Mouse (Mus musculus): Measurements from ENCODE around the gene Ppp4r1. TPM values are rescaled to one million over a fixed set of nuclear protein-coding genes. Genes with fewer than 3 reads are reported as not detected.

Ppp4r1 gene
- total and polyA plus RNA-seq, 3 experiments = 21.8 to 313 (median 34.3) TPM

GRCm38 (mm10) chr17:65866201-65866600, 83.8 kb downstream of the Ppp4r1 start:
- H3K9me3 ChIP-seq (replicated peaks; ENCODE audit: insufficient read depth, low read length) = no peaks in the 10 kb centered on the region
- H3K9ac ChIP-seq (ENCODE audit: control insufficient read depth, low read depth, low read length, poor library complexity, severe bottlenecking) = no peak overlapping the region
- H3K27me3 ChIP-seq (ENCODE audit: control insufficient read depth in 1 of 2, insufficient read depth in 2 of 2, low read length in 2 of 2) = no peaks in the 10 kb centered on the region
- H3K4me1 ChIP-seq (ENCODE audit: control insufficient read depth in 1 of 2, insufficient read depth in 2 of 2, low read length in 2 of 2) = peaks cover 3 to 5% of the 10 kb centered on the region in 2 experiments; a peak in 3 of 4 replicates
- DNase-seq (ENCODE audit: low read depth, low spot score) = no peak
- H3K27ac ChIP-seq (ENCODE audit: control insufficient read depth, low read depth, low read length) = no peak overlapping the region
- H3K36me3 ChIP-seq (ENCODE audit: control insufficient read depth in 1 of 2, insufficient read depth in 2 of 2, low read length in 2 of 2) = peaks cover 3 to 5% of the 10 kb centered on the region in 2 experiments; a peak in 3 of 4 replicates
- TF ChIP-seq POLR2AphosphoS5 (IDR thresholded peaks at IDR 0.05; ENCODE audit: borderline replicate concordance, low read depth, low read length) (no peak), CTCF (IDR thresholded peaks at IDR 0.05 in 2 of 3, conservative IDR thresholded peaks at IDR 0.05 in 1 of 3; ENCODE audit: control insufficient read depth in 1 of 3, insufficient read depth in 1 of 3, low read depth in 2 of 3, low read length in 3 of 3, poor library complexity in 1 of 3, severe bottlenecking in 1 of 3) (no peak), CHD1 (IDR thresholded peaks at IDR 0.05; ENCODE audit: low read depth, low read length) (no peak), MXI1 (IDR thresholded peaks at IDR 0.05; ENCODE audit: low read depth, low read length) (no peak)
- H3K79me2 ChIP-seq (ENCODE audit: control insufficient read depth, insufficient read depth, low read length, poor library complexity) = peaks cover 10% of the 10 kb centered on the region
- H3K4me3 ChIP-seq (ENCODE audit: control insufficient read depth in 1 of 2, insufficient read depth in 1 of 2, low read depth in 2 of 2, low read length in 2 of 2) = no peak overlapping the region

- Histone ChIP-seq H3K27ac (ENCODE audit: control insufficient read depth, low read depth, low read length) (no peak overlapping the region), H3K9me3 (replicated peaks; ENCODE audit: insufficient read depth, low read length) (no peaks in the 10 kb centered on the region), H3K79me2 (ENCODE audit: control insufficient read depth, insufficient read depth, low read length, poor library complexity) (peaks cover 10% of the 10 kb centered on the region), H3K36me3 (ENCODE audit: control insufficient read depth in 1 of 2, insufficient read depth in 2 of 2, low read length in 2 of 2) (peaks cover 2 to 3% of the 10 kb centered on the region in 2 experiments; a peak in 3 of 4 replicates), H3K27me3 (ENCODE audit: control insufficient read depth in 1 of 2, insufficient read depth in 2 of 2, low read length in 2 of 2) (no peaks in the 10 kb centered on the region), H3K4me3 (ENCODE audit: control insufficient read depth in 1 of 2, insufficient read depth in 1 of 2, low read depth in 2 of 2, low read length in 2 of 2) (no peak overlapping the region), H3K4me1 (ENCODE audit: control insufficient read depth in 1 of 2, insufficient read depth in 2 of 2, low read length in 2 of 2) (peaks cover 0 to 5% of the 10 kb centered on the region in 2 experiments; a peak in 2 of 4 replicates), H3K9ac (ENCODE audit: control insufficient read depth, low read depth, low read length, poor library complexity, severe bottlenecking) (no peak overlapping the region)
- TF ChIP-seq GATA1 (IDR thresholded peaks at IDR 0.05; ENCODE audit: low read depth, low read length) (no peak), TAL1 (IDR thresholded peaks at IDR 0.05; ENCODE audit: low read length) (no peak), MAFK (IDR thresholded peaks at IDR 0.05; ENCODE audit: borderline replicate concordance, low read depth, low read length) (no peak), BHLHE40 (IDR thresholded peaks at IDR 0.05; ENCODE audit: borderline replicate concordance, low read depth, low read length) (no peak), POLR2AphosphoS5 (IDR thresholded peaks at IDR 0.05; ENCODE audit: borderline replicate concordance, low read depth, low read length) (no peak), ZNF384 (IDR thresholded peaks at IDR 0.05; ENCODE audit: low read depth, low read length) (no peak), MYC (IDR thresholded peaks at IDR 0.05; ENCODE audit: low read depth, low read length) (no peak), ETS1 (IDR thresholded peaks at IDR 0.05; ENCODE audit: low read depth, low read length) (no peak), USF2 (IDR thresholded peaks at IDR 0.05; ENCODE audit: borderline replicate concordance in 1 of 2, insufficient read depth in 1 of 2, low read depth in 1 of 2, low read length in 2 of 2) (no peak), E2F4 (IDR thresholded peaks at IDR 0.05; ENCODE audit: borderline replicate concordance, low read depth, low read length) (no peak), SMC3 (IDR thresholded peaks at IDR 0.05; ENCODE audit: low read depth, low read length) (no peak), RCOR1 (IDR thresholded peaks at IDR 0.05; ENCODE audit: low read depth, low read length) (no peak), CHD2 (IDR thresholded peaks at IDR 0.05; ENCODE audit: low read length) (no peak), ZC3H11A (IDR thresholded peaks at IDR 0.05; ENCODE audit: low read depth, low read length) (no peak), KAT2A (conservative IDR thresholded peaks at IDR 0.05; ENCODE audit: low read depth, low read length) (no peak), SIN3A (IDR thresholded peaks at IDR 0.05; ENCODE audit: low read length) (no peak), MAX (IDR thresholded peaks at IDR 0.05; ENCODE audit: low read length) (no peak)
- no peak for DNase-seq (ENCODE audit: low read depth, low spot score)
Observed at GRCm38 (mm10) chr17:65867996-65868395, 85.6 kb downstream of the Ppp4r1 start.

Data from MEL (cell line).